Mouse (Mus musculus): ENCODE measurements around the gene Zfp219. TPM values are rescaled to one million over a fixed set of nuclear protein-coding genes. Genes with fewer than 3 reads are reported as not detected.

Gene Zfp219
- polyA plus RNA-seq, 1 experiment, result 25.9 TPM

GRCm38 (mm10) chr14:52010446-52011111 is 10.0 kb downstream of the Zfp219 start:
- WGBS, result 80% methylated on average over 9 of the region's 9 CpGs
- no peaks in the 10 kb centered on the region; the same call in 1 of the 2 replicates for H3K4me1 ChIP-seq (ENCODE audit: control insufficient read depth, insufficient read depth, low read length)
- H3K4me3 ChIP-seq (replicated peaks; ENCODE audit: control insufficient read depth, low read depth, low read length), result no peak overlapping the region
- no peak overlapping the region for H3K27ac ChIP-seq (ENCODE audit: control insufficient read depth, insufficient read depth, low read depth, low read length, poor library complexity)
- no peak for TF ChIP-seq POLR2A (IDR thresholded peaks at IDR 0.05; ENCODE audit: borderline replicate concordance, control insufficient read depth, low read depth, low read length)
- no peak for TF ChIP-seq CTCF (IDR thresholded peaks at IDR 0.05; ENCODE audit: control insufficient read depth, insufficient read depth, low read length)

- WGBS, result 89% methylated on average over 6 of the region's 6 CpGs
- Histone ChIP-seq H3K4me3 (replicated peaks; ENCODE audit: control insufficient read depth, low read depth, low read length) (no peak overlapping the region), H3K27ac (ENCODE audit: control insufficient read depth, insufficient read depth, low read depth, low read length, poor library complexity) (no peak overlapping the region), H3K4me1 (ENCODE audit: control insufficient read depth, insufficient read depth, low read length) (no peaks in the 10 kb centered on the region)
- TF ChIP-seq CTCF (IDR thresholded peaks at IDR 0.05; ENCODE audit: control insufficient read depth, insufficient read depth, low read length) (no peak), POLR2A (IDR thresholded peaks at IDR 0.05; ENCODE audit: borderline replicate concordance, control insufficient read depth, low read depth, low read length) (no peak)
Observed at GRCm38 (mm10) chr14:52009841-52010240, 10.7 kb downstream of the Zfp219 start.

GRCm38 (mm10) chr14:52009361-52009760 is 11.2 kb downstream of the Zfp219 start:
- 92% methylated on average over 26 of the region's 26 CpGs for WGBS
- Histone ChIP-seq H3K4me1 (ENCODE audit: control insufficient read depth, insufficient read depth, low read length) (no peaks in the 10 kb centered on the region), H3K27ac (ENCODE audit: control insufficient read depth, insufficient read depth, low read depth, low read length, poor library complexity) (no peak overlapping the region), H3K4me3 (replicated peaks; ENCODE audit: control insufficient read depth, low read depth, low read length) (no peak overlapping the region)
- TF ChIP-seq POLR2A (IDR thresholded peaks at IDR 0.05; ENCODE audit: borderline replicate concordance, control insufficient read depth, low read depth, low read length) (no peak), CTCF (IDR thresholded peaks at IDR 0.05; ENCODE audit: control insufficient read depth, insufficient read depth, low read length) (no peak)

GRCm38 (mm10) chr14:52008321-52009203 is 12.0 kb downstream of the Zfp219 start:
- Histone ChIP-seq H3K27ac (ENCODE audit: control insufficient read depth, insufficient read depth, low read depth, low read length, poor library complexity) (no peak overlapping the region; the same call in 1 of the 2 replicates), H3K4me1 (ENCODE audit: control insufficient read depth, insufficient read depth, low read length) (no peaks in the 10 kb centered on the region)

GRCm38 (mm10) chr14:52006771-52007170 is 13.8 kb downstream of the Zfp219 start:
- no peaks in the 10 kb centered on the region for H3K4me1 ChIP-seq (ENCODE audit: control insufficient read depth, insufficient read depth, low read length)
- TF ChIP-seq CTCF (IDR thresholded peaks at IDR 0.05; ENCODE audit: control insufficient read depth, insufficient read depth, low read length) (no peak), POLR2A (IDR thresholded peaks at IDR 0.05; ENCODE audit: borderline replicate concordance, control insufficient read depth, low read depth, low read length) (no peak)
- H3K4me3 ChIP-seq (replicated peaks; ENCODE audit: control insufficient read depth, low read depth, low read length), result no peak overlapping the region
- WGBS, result 94% methylated on average over 23 of the region's 23 CpGs
- no peak overlapping the region for H3K27ac ChIP-seq (ENCODE audit: control insufficient read depth, insufficient read depth, low read depth, low read length, poor library complexity)

More at GRCm38 (mm10) chr14:52008321-52009203, 12.0 kb downstream of the Zfp219 start:
- TF ChIP-seq POLR2A (IDR thresholded peaks at IDR 0.05; ENCODE audit: borderline replicate concordance, control insufficient read depth, low read depth, low read length) (peak; percentile 43; the same call in 1 of the 2 replicates), CTCF (IDR thresholded peaks at IDR 0.05; ENCODE audit: control insufficient read depth, insufficient read depth, low read length) (peak; percentile 99)
- 51% methylated on average over 38 of the region's 38 CpGs for WGBS
- H3K4me3 ChIP-seq (replicated peaks; ENCODE audit: control insufficient read depth, low read depth, low read length), result no peak overlapping the region

- Histone ChIP-seq H3K27ac (ENCODE audit: control insufficient read depth, insufficient read depth, low read depth, low read length, poor library complexity) (no peak overlapping the region), H3K4me3 (replicated peaks; ENCODE audit: control insufficient read depth, low read depth, low read length) (no peak overlapping the region), H3K4me1 (ENCODE audit: control insufficient read depth, insufficient read depth, low read length) (no peaks in the 10 kb centered on the region)
- WGBS, result 87% methylated on average over 8 of the region's 8 CpGs
- TF ChIP-seq POLR2A (IDR thresholded peaks at IDR 0.05; ENCODE audit: borderline replicate concordance, control insufficient read depth, low read depth, low read length) (no peak), CTCF (IDR thresholded peaks at IDR 0.05; ENCODE audit: control insufficient read depth, insufficient read depth, low read length) (peak; percentile 31; the same call in 1 of the 2 replicates)
Observed at GRCm38 (mm10) chr14:52006241-52006640, 14.3 kb downstream of the Zfp219 start.

GRCm38 (mm10) chr14:52005616-52006015 is 14.9 kb downstream of the Zfp219 start:
- TF ChIP-seq CTCF (IDR thresholded peaks at IDR 0.05; ENCODE audit: control insufficient read depth, insufficient read depth, low read length), result no peak
- TF ChIP-seq POLR2A (IDR thresholded peaks at IDR 0.05; ENCODE audit: borderline replicate concordance, control insufficient read depth, low read depth, low read length), result no peak
- whole genome bisulfite sequencing, result 91% methylated on average over 6 of the region's 6 CpGs
- no peak overlapping the region for H3K27ac ChIP-seq (ENCODE audit: control insufficient read depth, insufficient read depth, low read depth, low read length, poor library complexity)
- H3K4me3 ChIP-seq (replicated peaks; ENCODE audit: control insufficient read depth, low read depth, low read length), result no peak overlapping the region
- no peaks in the 10 kb centered on the region for H3K4me1 ChIP-seq (ENCODE audit: control insufficient read depth, insufficient read depth, low read length)

- Histone ChIP-seq H3K4me3 (replicated peaks; ENCODE audit: control insufficient read depth, low read depth, low read length) (no peak overlapping the region), H3K4me1 (ENCODE audit: control insufficient read depth, insufficient read depth, low read length) (no peaks in the 10 kb centered on the region), H3K27ac (ENCODE audit: control insufficient read depth, insufficient read depth, low read depth, low read length, poor library complexity) (no peak overlapping the region)
- no peak for TF ChIP-seq POLR2A (IDR thresholded peaks at IDR 0.05; ENCODE audit: borderline replicate concordance, control insufficient read depth, low read depth, low read length)
- TF ChIP-seq CTCF (IDR thresholded peaks at IDR 0.05; ENCODE audit: control insufficient read depth, insufficient read depth, low read length), result no peak
- whole genome bisulfite sequencing, result 74% methylated on average over 7 of the region's 7 CpGs
Observed at GRCm38 (mm10) chr14:52005141-52005540, 15.4 kb downstream of the Zfp219 start.

Measured in bone marrow, adult 2 months (tissue).